Mouse (Mus musculus) hindbrain, embryonic 16.5 days (tissue): ENCODE results near the gene Slx1b. TPM values are rescaled to one million over a fixed set of nuclear protein-coding genes. Genes with fewer than 3 reads are reported as not detected.
"Not testable (repeated sequence)": the region's sequence is repeated elsewhere in the genome, so short reads cannot be mapped to it uniquely, and the experiment has no call there.

ENCODE experiments used
- ATAC-seq: fragments of 200-750 bp; cut with Nextera tagmentation; 2 replicates; pipeline ENCODE4 v1.8.0; 2017; ENCODE audit warnings: moderate TSS enrichment, moderate library complexity
- H3K27ac ChIP-seq: fragments of 300-500 bp; sonication (generic); 2 replicates; pipeline ENCODE4 v1.5.1; 2014; ENCODE audit warnings: low read depth, mild to moderate bottlenecking, control low read depth, low read length, moderate library complexity
- H3K27me3 ChIP-seq: fragments of 300-500 bp; sonication (generic); replicated peaks from 2 replicates; pipeline ENCODE4 v1.6.1; 2014; ENCODE audit warnings: low read length; ENCODE audit not compliant: control insufficient read depth, insufficient read depth
- H3K36me3 ChIP-seq: fragments of 300-500 bp; sonication (generic); 2 replicates; pipeline ENCODE4 v1.6.1; 2014; ENCODE audit warnings: mild to moderate bottlenecking, low read length, moderate library complexity, mixed read lengths; ENCODE audit not compliant: control insufficient read depth, insufficient read depth
- H3K4me1 ChIP-seq: fragments of 300-500 bp; sonication (generic); 2 replicates; pipeline ENCODE4 v1.6.1; 2014; ENCODE audit warnings: low read depth, low read length; ENCODE audit not compliant: control insufficient read depth, insufficient read depth
- H3K4me2 ChIP-seq: fragments of 300-500 bp; sonication (generic); 2 replicates; pipeline ENCODE4 v1.6.1; 2014; ENCODE audit warnings: mild to moderate bottlenecking, low read length, control low read depth, moderate library complexity
- H3K4me3 ChIP-seq: fragments of 300-500 bp; sonication (generic); 2 replicates; pipeline ENCODE4 v1.5.1; 2014; ENCODE audit warnings: mild to moderate bottlenecking, low read length, control low read depth, moderate library complexity
- H3K9ac ChIP-seq: fragments of 300-500 bp; sonication (generic); 2 replicates; pipeline ENCODE4 v1.6.1; 2014; ENCODE audit warnings: low read depth, mild to moderate bottlenecking, control low read depth, low read length, moderate library complexity
- H3K9me3 ChIP-seq: fragments of 300-500 bp; sonication (generic); 2 replicates; pipeline ENCODE4 v1.6.1; 2014; ENCODE audit warnings: mild to moderate bottlenecking, low read length, moderate library complexity; ENCODE audit not compliant: control insufficient read depth
- WGBS: fragments of 180-500 bp; shearing (Covaris S2); extraction: QIAGEN DNeasy Blood & Tissue Kit; methylation state at CpG from one replicate; pipeline ENCODE4 v1.1.7; 2014; 5-methylcytosine and 5-hydroxymethylcytosine counted together
- polyA plus RNA-seq: library from polyadenylated mRNA; unstranded; fragments of >200 nt; fragmentation: Nextera tagmentation; extraction: Ambion mirVana; gene quantifications from 2 replicates; pipeline ENCODE4 v1.2.1, GENCODE M21; 2015

The Slx1b gene
- polyA plus RNA-seq, 1 experiment from 2014 or later, result 13.4 TPM

- no peaks in the 10 kb centered on the region for H3K36me3 ChIP-seq
- no peak overlapping the region for H3K4me2 ChIP-seq
- 83% methylated on average over 2 of the region's 2 CpGs for WGBS
- no peak overlapping the region for H3K9ac ChIP-seq
- ATAC-seq, result no peak
- H3K27me3 ChIP-seq, result no peaks in the 10 kb centered on the region
- no peaks in the 10 kb centered on the region for H3K9me3 ChIP-seq
- H3K4me3 ChIP-seq, result no peak overlapping the region
- peaks cover 6% of the 10 kb centered on the region for H3K4me1 ChIP-seq
- H3K27ac ChIP-seq, result no peak overlapping the region
These were observed 41.6 kb downstream of the Slx1b start for GRCm38 (mm10) chr7:126653991-126654390.

GRCm38 (mm10) chr7:126650852-126651251 lies 44.7 kb downstream of the Slx1b start:
- H3K9me3 ChIP-seq, result no peaks in the 10 kb centered on the region
- no peak overlapping the region for H3K4me3 ChIP-seq
- 94% methylated on average over 2 of the region's 2 CpGs for WGBS
- no peak for ATAC-seq
- no peak overlapping the region for H3K27ac ChIP-seq
- no peak overlapping the region for H3K4me2 ChIP-seq
- H3K9ac ChIP-seq, result no peak overlapping the region
- no peaks in the 10 kb centered on the region for H3K36me3 ChIP-seq
- H3K4me1 ChIP-seq, result peaks cover 9% of the 10 kb centered on the region
- no peaks in the 10 kb centered on the region for H3K27me3 ChIP-seq

GRCm38 (mm10) chr7:126649231-126650051 lies 46.1 kb downstream of the Slx1b start, which contains the start of gene Sgf29:
Sgf29 (plus strand) TSS chr7:126649309.
- H3K9ac ChIP-seq, result peak within 1 kb of the TSS; percentile 82
- H3K4me1 ChIP-seq, result peaks cover 9% of the 10 kb centered on the region
- peak within 1 kb of the TSS; percentile 73 for H3K4me3 ChIP-seq
- H3K36me3 ChIP-seq, result no peaks in the 10 kb centered on the region
- peak; percentile 99 for ATAC-seq
- H3K27me3 ChIP-seq, result no peaks in the 10 kb centered on the region
- WGBS, result 1% methylated on average over 54 of the region's 57 CpGs
- no peaks in the 10 kb centered on the region for H3K9me3 ChIP-seq
- peak within 1 kb of the TSS; percentile 92 for H3K4me2 ChIP-seq
- peak within 1 kb of the TSS; percentile 95 for H3K27ac ChIP-seq

- H3K9ac ChIP-seq, result peak overlapping the region; percentile 82; the same call in 1 of the 2 replicates
- H3K27ac ChIP-seq, result peak overlapping the region; percentile 95; the same call in 1 of the 2 replicates
- H3K4me1 ChIP-seq, result peaks cover 9% of the 10 kb centered on the region
- ATAC-seq, result no peak
- H3K27me3 ChIP-seq, result no peaks in the 10 kb centered on the region
- H3K4me2 ChIP-seq, result peak overlapping the region; percentile 92
- WGBS, result 81% methylated on average over 4 of the region's 4 CpGs
- no peaks in the 10 kb centered on the region for H3K36me3 ChIP-seq
- H3K9me3 ChIP-seq, result no peaks in the 10 kb centered on the region
- H3K4me3 ChIP-seq, result peak overlapping the region; percentile 73
These were observed 47.1 kb downstream of the Slx1b start for GRCm38 (mm10) chr7:126648486-126648885.

GRCm38 (mm10) chr7:126645708-126646107 lies 49.9 kb downstream of the Slx1b start:
- H3K4me2 ChIP-seq, result no peak overlapping the region
- 66% methylated on average over 5 of the region's 5 CpGs for WGBS
- H3K36me3 ChIP-seq, result no peaks in the 10 kb centered on the region
- H3K27ac ChIP-seq, result no peak overlapping the region
- H3K9me3 ChIP-seq, result no peaks in the 10 kb centered on the region
- no peak for ATAC-seq
- H3K4me1 ChIP-seq, result peaks cover 9% of the 10 kb centered on the region
- no peak overlapping the region for H3K9ac ChIP-seq
- H3K27me3 ChIP-seq, result no peaks in the 10 kb centered on the region
- H3K4me3 ChIP-seq, result no peak overlapping the region

GRCm38 (mm10) chr7:126644914-126645313 lies 50.7 kb downstream of the Slx1b start:
- no peaks in the 10 kb centered on the region for H3K27me3 ChIP-seq
- no peak for ATAC-seq
- H3K27ac ChIP-seq, result no peak overlapping the region
- H3K9ac ChIP-seq, result no peak overlapping the region
- H3K36me3 ChIP-seq, result no peaks in the 10 kb centered on the region
- peaks cover 6% of the 10 kb centered on the region for H3K4me1 ChIP-seq
- H3K4me2 ChIP-seq, result no peak overlapping the region
- no peak overlapping the region for H3K4me3 ChIP-seq
- H3K9me3 ChIP-seq, result no peaks in the 10 kb centered on the region

GRCm38 (mm10) chr7:126644345-126644744 lies 51.2 kb downstream of the Slx1b start:
- H3K9ac ChIP-seq, result no peak overlapping the region
- ATAC-seq, result no peak
- 74% methylated on average over 3 of the region's 3 CpGs for WGBS
- H3K4me2 ChIP-seq, result no peak overlapping the region
- H3K36me3 ChIP-seq, result no peaks in the 10 kb centered on the region
- H3K4me3 ChIP-seq, result no peak overlapping the region
- no peaks in the 10 kb centered on the region for H3K9me3 ChIP-seq
- H3K27ac ChIP-seq, result no peak overlapping the region
- H3K4me1 ChIP-seq, result peaks cover 4% of the 10 kb centered on the region; the same call in 1 of the 2 replicates
- H3K27me3 ChIP-seq, result no peaks in the 10 kb centered on the region

GRCm38 (mm10) chr7:126643244-126643617 lies 52.4 kb downstream of the Slx1b start:
- not testable (repeated sequence) for H3K4me1 ChIP-seq, H3K36me3 ChIP-seq, H3K4me2 ChIP-seq, ATAC-seq, H3K27me3 ChIP-seq, H3K9ac ChIP-seq, H3K27ac ChIP-seq, H3K4me3 ChIP-seq, H3K9me3 ChIP-seq
- WGBS, result 79% methylated on average over 3 of the region's 3 CpGs

GRCm38 (mm10) chr7:126642545-126643243 lies 52.9 kb downstream of the Slx1b start:
- no peak overlapping the region for H3K4me2 ChIP-seq
- no peak overlapping the region for H3K4me3 ChIP-seq
- 69% methylated on average over 5 of the region's 5 CpGs for WGBS
- no peaks in the 10 kb centered on the region for H3K4me1 ChIP-seq
- no peak overlapping the region for H3K27ac ChIP-seq
- ATAC-seq, result no peak
- H3K36me3 ChIP-seq, result no peaks in the 10 kb centered on the region
- no peaks in the 10 kb centered on the region for H3K9me3 ChIP-seq
- H3K9ac ChIP-seq, result no peak overlapping the region
- H3K27me3 ChIP-seq, result no peaks in the 10 kb centered on the region
